9 mouse cellular contexts compared by ENCODE assay signal in the genomic region with DNA sequence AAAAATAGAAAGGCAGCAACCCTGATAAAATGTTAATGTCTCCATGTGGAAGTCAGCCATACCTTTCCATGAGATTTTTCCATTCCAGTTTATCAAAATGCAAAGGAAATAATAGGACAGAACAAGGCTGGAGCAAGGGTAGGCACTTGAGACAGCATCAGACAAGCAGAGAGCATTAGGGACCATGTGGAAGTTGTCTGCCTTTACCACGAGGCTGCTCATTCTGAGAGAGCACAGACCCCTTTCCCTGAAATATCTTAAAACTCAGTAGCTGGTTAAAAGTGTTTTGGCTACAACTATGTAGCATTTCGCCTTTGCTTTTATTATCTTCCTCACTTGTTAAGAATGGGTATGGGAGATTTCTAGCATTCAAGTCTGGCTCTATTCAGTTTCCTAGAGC. TPM values are rescaled to one million over a fixed set of nuclear protein-coding genes. Genes with fewer than 3 reads are reported as not detected.
DNase-seq lines count a peak whose midpoint lies in the region; ATAC-seq and TF ChIP-seq lines count a peak whose summit lies in the region.
"Had no signal": no experiment of that assay in that cellular context is flagged by ENCODE, and none has a peak within 500 bp of the region (broad histone marks: within the 10 kb centered on the region; RNA-seq: fewer than 3 reads in every experiment).

No protein-coding gene starts in this region.

- peak overlapping the region; percentile 96 for H3K4me3 ChIP-seq in gastrocnemius, adult 2 months
- no peak overlapping the region; the same call in 1 of the 2 replicates for H3K4me3 ChIP-seq in neural tube, embryonic 11.5 days (ENCODE audit: low read depth, low read length)
- H3K4me3 ChIP-seq in liver, embryonic 13.5 days (replicated peaks), result peak overlapping the region; percentile 70

- peak overlapping the region; percentile 61 for H3K4me2 ChIP-seq in neural tube, embryonic 11.5 days (ENCODE audit: low read depth)
- H3K4me2 ChIP-seq in liver, embryonic 13.5 days, result peak overlapping the region; percentile 73

- no peak for TF ChIP-seq CTCF in gastrocnemius, adult 2 months (IDR thresholded peaks at IDR 0.05)

- no peaks in the 10 kb centered on the region for H3K36me3 ChIP-seq in neural tube, embryonic 11.5 days (ENCODE audit: control insufficient read depth, insufficient read depth, low read length)
- H3K36me3 ChIP-seq in liver, embryonic 13.5 days, result peaks cover 5% of the 10 kb centered on the region; the same call in 1 of the 2 replicates

- H3K9me3 ChIP-seq in neural tube, embryonic 11.5 days (ENCODE audit: control insufficient read depth, low read length), result no peaks in the 10 kb centered on the region
- H3K9me3 ChIP-seq in liver, embryonic 13.5 days (replicated peaks), result no peaks in the 10 kb centered on the region

- no peak for DNase-seq in gastrocnemius, adult 2 months
- DNase-seq in gastrocnemius, postnatal 25 days, result no peak
- DNase-seq in neural tube, embryonic 11.5 days (ENCODE audit: low spot score), result no peak
- DNase-seq in neural tube, embryonic 10.5 days (ENCODE audit: extremely low spot score, low spot score), result no peak
- no peak for DNase-seq in liver, embryonic 13.5 days
- no peak for DNase-seq in thymus, postnatal 25 days
- no peak for DNase-seq in layer of hippocampus, adult 11-12 months (ENCODE audit: low spot score)
- no peak for DNase-seq in thymus, postnatal 14 days
- DNase-seq: embryo, embryonic 11 days had no signal

- no peaks in the 10 kb centered on the region for H3K27me3 ChIP-seq in neural tube, embryonic 11.5 days (ENCODE audit: control insufficient read depth, insufficient read depth, low read length)
- no peaks in the 10 kb centered on the region for H3K27me3 ChIP-seq in liver, embryonic 13.5 days

- intact Hi-C loops in gastrocnemius, adult 2 months (cut with DNase I), result loop anchor here (1.0 kb wide), 1 partner anchor 59 kb away; no protein-coding TSS in a partner anchor

- no peak overlapping the region for H3K9ac ChIP-seq in neural tube, embryonic 11.5 days (ENCODE audit: low read length)
- H3K9ac ChIP-seq in liver, embryonic 13.5 days, result no peak overlapping the region

- 72% methylated on average over 2 of the region's 2 CpGs for WGBS in neural tube, embryonic 11.5 days
- WGBS in liver, embryonic 13.5 days (ENCODE audit: insufficient replicate concordance), result 54% methylated on average over 2 of the region's 2 CpGs

- peak overlapping the region; percentile 100 for H3K27ac ChIP-seq in gastrocnemius, adult 2 months
- no peak overlapping the region for H3K27ac ChIP-seq in neural tube, embryonic 11.5 days (ENCODE audit: low read depth, low read length)
- H3K27ac ChIP-seq in liver, embryonic 13.5 days, result no peak overlapping the region

- peaks cover 3% of the 10 kb centered on the region; the same call in 1 of the 2 replicates for H3K4me1 ChIP-seq in neural tube, embryonic 11.5 days (ENCODE audit: control insufficient read depth, insufficient read depth, low read length)
- H3K4me1 ChIP-seq in liver, embryonic 13.5 days (replicated peaks), result peaks cover 14% of the 10 kb centered on the region; the same call in 1 of the 2 replicates

- ATAC-seq in neural tube, embryonic 11.5 days (ENCODE audit: insufficient read depth, low FRiP score, low TSS enrichment), result no peak
- ATAC-seq in liver, embryonic 13.5 days (ENCODE audit: low read depth), result no peak

RNA-seq across cellular contexts. Expression of gene Amacr, which starts 0.8 kb away (rescaled TPM):
- total RNA-seq in gastrocnemius, adult 2 months (2021), result 10 to 100 TPM; 15.5 to 23.3 TPM
- 10 to 100 TPM; 16.3 to 19.7 TPM for total RNA-seq in gastrocnemius, postnatal 25 days (2021)
- 13.0 and 16.2 TPM in 2 replicates for polyA plus RNA-seq in neural tube, embryonic 11.5 days (2014; fragmentation: Nextera tagmentation; extraction: Ambion mirVana)
- polyA plus RNA-seq in liver, embryonic 13.5 days (2015; fragmentation: Nextera tagmentation; extraction: Ambion mirVana), result 14.0 and 16.3 TPM in 2 replicates

RNA-seq across cellular contexts. Expression of gene Slc45a2, which starts 19.8 kb away (rescaled TPM):
- total RNA-seq in gastrocnemius, adult 2 months (2021), result not detected
- not detected for total RNA-seq in gastrocnemius, postnatal 25 days (2021)
- 0.09 and 0.15 TPM in 2 replicates for polyA plus RNA-seq in neural tube, embryonic 11.5 days (2014; fragmentation: Nextera tagmentation; extraction: Ambion mirVana)
- polyA plus RNA-seq in liver, embryonic 13.5 days (2015; fragmentation: Nextera tagmentation; extraction: Ambion mirVana), result 0.05 TPM in 1 of 2 replicates, not detected in the other

RNA-seq across cellular contexts. Expression of gene C1qtnf3, which starts 28.6 kb away (rescaled TPM):
- 1 to 10 TPM in 1 of 2 experiments, under 1 TPM in 1; 0.31 to 1.5 TPM for total RNA-seq in gastrocnemius, adult 2 months (2021)
- total RNA-seq in gastrocnemius, postnatal 25 days (2021), result 1 to 10 TPM; 3.6 to 4.6 TPM
- 61.6 and 66.9 TPM in 2 replicates for polyA plus RNA-seq in neural tube, embryonic 11.5 days (2014; fragmentation: Nextera tagmentation; extraction: Ambion mirVana)
- 0.43 and 0.46 TPM in 2 replicates for polyA plus RNA-seq in liver, embryonic 13.5 days (2015; fragmentation: Nextera tagmentation; extraction: Ambion mirVana)

RNA-seq across cellular contexts. Expression of gene Rxfp3, which starts 57.1 kb away (rescaled TPM):
- total RNA-seq in gastrocnemius, adult 2 months (2021), result not detected
- not detected for total RNA-seq in gastrocnemius, postnatal 25 days (2021)
- 1.7 and 2.0 TPM in 2 replicates for polyA plus RNA-seq in neural tube, embryonic 11.5 days (2014; fragmentation: Nextera tagmentation; extraction: Ambion mirVana)
- polyA plus RNA-seq in liver, embryonic 13.5 days (2015; fragmentation: Nextera tagmentation; extraction: Ambion mirVana), result 0.09 TPM in 1 of 2 replicates, not detected in the other
